Mouse (Mus musculus): Measurements from ENCODE around the gene Hist1h2bq. TPM values are rescaled to one million over a fixed set of nuclear protein-coding genes. Genes with fewer than 3 reads are reported as not detected.

Hist1h2bq gene
- total RNA-seq (2023), result 732 and 971 TPM in 2 replicates

GRCm38 (mm10) chr13:21810073-21810472, at the start of gene Hist1h2bq, which contains the start of gene Hist1h2ao:
TSS of gene Hist1h2bq (minus strand) at chr13:21810197.
TSS of gene Hist1h2ao (plus strand) at chr13:21810465.

GRCm38 (mm10) chr13:21833461-21833860, 23.5 kb upstream of the Hist1h2bq start, which contains the start of the genes Hist1h2ap and Hist1h2br:
TSS of gene Hist1h2ap (minus strand) at chr13:21833507.
TSS of gene Hist1h2br (plus strand) at chr13:21833743.

GRCm38 (mm10) chr13:21831418-21832394, 21.7 kb upstream of the Hist1h2bq start, which contains the start of gene Hist1h4n:
TSS of gene Hist1h4n (minus strand) at chr13:21832196.

DNA sequence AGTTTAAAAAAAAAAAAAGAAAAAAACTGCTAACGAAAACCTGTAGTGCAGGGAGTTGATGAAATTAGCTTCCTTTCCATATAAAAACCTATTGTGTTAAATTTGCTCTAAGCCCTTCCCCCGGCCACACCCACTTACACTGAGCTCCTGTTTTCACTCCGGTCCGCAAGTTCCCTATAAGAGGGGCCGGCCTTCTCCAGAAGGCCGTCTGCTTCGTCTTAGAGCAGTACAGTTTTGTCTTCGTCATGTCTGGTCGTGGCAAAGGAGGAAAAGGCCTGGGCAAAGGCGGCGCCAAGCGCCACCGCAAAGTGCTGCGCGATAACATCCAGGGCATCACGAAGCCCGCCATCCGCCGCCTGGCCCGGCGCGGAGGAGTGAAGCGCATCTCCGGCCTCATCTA, 1.5 kb upstream of the Hist1h2bq start, which contains the start of gene Hist1h4m:
Gene Hist1h4m, plus strand, starts transcription at position 208 of the 400 bp plus-strand sequence.

GRCm38 (mm10) chr13:21786899-21787629, 22.9 kb downstream of the Hist1h2bq start, which contains the start of the genes Hist1h2an and Hist1h2bp:
TSS of gene Hist1h2an (minus strand) at chr13:21787218.
TSS of gene Hist1h2bp (plus strand) at chr13:21787461.

GRCm38 (mm10) chr13:21783255-21783617, 26.8 kb downstream of the Hist1h2bq start, which contains the start of gene Hist1h3i:
TSS of gene Hist1h3i (minus strand) at chr13:21783370.

GRCm38 (mm10) chr13:21779767-21780731, 29.9 kb downstream of the Hist1h2bq start, which contains the start of gene Hist1h1b:
TSS of gene Hist1h1b (minus strand) at chr13:21780625.

Other genes with a start within 250 kb of the Hist1h2bq start
- not detected in 2 replicates for gene Olfr1364, start 228.4 kb downstream of the Hist1h2bq start, total RNA-seq (2023)
- gene Olfr1362, start 196.2 kb downstream of the Hist1h2bq start, total RNA-seq (2023), result not detected in 2 replicates
- not detected in 2 replicates for gene Olfr11, start 167.7 kb downstream of the Hist1h2bq start, total RNA-seq (2023)
- gene Olfr1361, start 146.8 kb downstream of the Hist1h2bq start, total RNA-seq (2023), result not detected in 2 replicates
- gene Olfr1360, start 132.8 kb downstream of the Hist1h2bq start, total RNA-seq (2023), result not detected in 2 replicates
- gene Olfr1359, start 112.1 kb downstream of the Hist1h2bq start, total RNA-seq (2023), result not detected in 2 replicates
- 555 and 664 TPM in 2 replicates for gene Hist1h2bl, start 94.1 kb downstream of the Hist1h2bq start, total RNA-seq (2023)
- 246 and 285 TPM in 2 replicates for gene Hist1h2ai, start 93.8 kb downstream of the Hist1h2bq start, total RNA-seq (2023)
- 883 and 948 TPM in 2 replicates for gene Hist1h3h, start 92.5 kb downstream of the Hist1h2bq start, total RNA-seq (2023)
- gene Hist1h2bm, start 88.2 kb downstream of the Hist1h2bq start, total RNA-seq (2023), result 134 and 170 TPM in 2 replicates
- 66.9 and 93.4 TPM in 2 replicates for gene Hist1h4j, start 75.1 kb downstream of the Hist1h2bq start, total RNA-seq (2023)
- 1,648 and 2,005 TPM in 2 replicates for gene Hist1h4k, start 59.7 kb downstream of the Hist1h2bq start, total RNA-seq (2023)
- gene Hist1h2ak, start 56.4 kb downstream of the Hist1h2bq start, total RNA-seq (2023), result 280 and 284 TPM in 2 replicates
- 414 and 492 TPM in 2 replicates for gene Hist1h2bn, start 56.1 kb downstream of the Hist1h2bq start, total RNA-seq (2023)
- 343 and 349 TPM in 2 replicates for gene Hist1h1b, start 29.6 kb downstream of the Hist1h2bq start, total RNA-seq (2023)
- gene Hist1h3i, start 26.8 kb downstream of the Hist1h2bq start, total RNA-seq (2023), result 850 and 1,006 TPM in 2 replicates
- 108 and 113 TPM in 2 replicates for gene Hist1h2an, start 23.0 kb downstream of the Hist1h2bq start, total RNA-seq (2023)
- gene Hist1h2bp, start 22.7 kb downstream of the Hist1h2bq start, total RNA-seq (2023), result 316 and 334 TPM in 2 replicates
- 940 and 1,538 TPM in 2 replicates for gene Hist1h2ao, start 268 bp upstream of the Hist1h2bq start, total RNA-seq (2023)
- 869 and 934 TPM in 2 replicates for gene Hist1h4m, start 1.5 kb upstream of the Hist1h2bq start, total RNA-seq (2023)
- gene Hist1h4n, start 22.0 kb upstream of the Hist1h2bq start, total RNA-seq (2023), result 196 and 307 TPM in 2 replicates
- 286 and 375 TPM in 2 replicates for gene Hist1h2ap, start 23.3 kb upstream of the Hist1h2bq start, total RNA-seq (2023)
- gene Hist1h2br, start 23.5 kb upstream of the Hist1h2bq start, total RNA-seq (2023), result 735 and 957 TPM in 2 replicates
- gene Zfp184, start 134.9 kb upstream of the Hist1h2bq start, total RNA-seq (2023), result 0.36 and 0.54 TPM in 2 replicates
- gene Pom121l2, start 171.0 kb upstream of the Hist1h2bq start, total RNA-seq (2023), result not detected in 2 replicates
- gene Prss16, start 199.5 kb upstream of the Hist1h2bq start, total RNA-seq (2023), result 1.2 and 3.2 TPM in 2 replicates
- 251 and 417 TPM in 2 replicates for gene Hist1h2ah, start 225.4 kb upstream of the Hist1h2bq start, total RNA-seq (2023)
- gene Hist1h2bk, start 225.7 kb upstream of the Hist1h2bq start, total RNA-seq (2023), result 727 and 900 TPM in 2 replicates
- 223 and 313 TPM in 2 replicates for gene Hist1h4i, start 231.2 kb upstream of the Hist1h2bq start, total RNA-seq (2023)
- 410 and 722 TPM in 2 replicates for gene Hist1h2ag, start 232.7 kb upstream of the Hist1h2bq start, total RNA-seq (2023)
- 470 and 634 TPM in 2 replicates for gene Hist1h2bj, start 233.0 kb upstream of the Hist1h2bq start, total RNA-seq (2023)

Data from neutrophil, adult 65 days (primary cell).